ENCODE assay signal across 31 mouse cellular contexts in the genomic region with DNA sequence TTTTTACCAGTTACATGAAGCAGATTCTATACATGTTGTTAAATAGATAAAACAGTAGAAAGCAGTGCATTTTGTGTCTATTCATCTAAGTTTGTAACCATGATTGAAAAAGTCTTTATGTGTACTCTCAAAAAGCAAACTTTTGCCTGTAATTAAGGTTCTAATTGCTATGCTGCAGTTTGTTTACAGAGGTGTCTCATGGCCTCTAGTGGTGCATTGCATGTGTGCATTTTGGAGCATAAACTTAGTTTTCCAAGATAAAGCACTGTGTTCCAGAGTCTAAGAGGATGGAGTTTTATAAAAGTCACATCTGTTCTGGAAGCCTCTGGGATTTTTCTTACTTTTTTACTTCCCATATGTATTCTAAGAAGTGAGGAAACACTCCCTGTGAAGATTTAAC.
A peak's percentile ranks its signal among the peaks of the same experiment; 100 is the strongest.
DNase-seq lines count a peak whose midpoint lies in the region; ATAC-seq and TF ChIP-seq lines count a peak whose summit lies in the region.
"Had no signal": no experiment of that assay in that cellular context is flagged by ENCODE, and none has a peak within 500 bp of the region (broad histone marks: within the 10 kb centered on the region; RNA-seq: fewer than 3 reads in every experiment).

No protein-coding gene starts in this region.

- H3K4me3 ChIP-seq in kidney, embryonic 15.5 days (replicated peaks) = no peak overlapping the region
- H3K4me3 ChIP-seq in midbrain, embryonic 14.5 days (replicated peaks; ENCODE audit: low read depth, low read length) = no peak overlapping the region
- no peak overlapping the region for H3K4me3 ChIP-seq in midbrain, embryonic 11.5 days (ENCODE audit: low read depth, low read length)
- H3K4me3 ChIP-seq: embryonic facial prominence, embryonic 10.5 days; embryonic facial prominence, embryonic 15.5 days; forebrain, embryonic 13.5 days; gastrocnemius, adult 2 months; hindbrain, embryonic 15.5 days; intestine, embryonic 15.5 days; limb, embryonic 10.5 days; limb, embryonic 15.5 days; liver, embryonic 13.5 days; neural tube, embryonic 13.5 days had no signal

- no peaks in the 10 kb centered on the region for H3K36me3 ChIP-seq in kidney, embryonic 15.5 days
- H3K36me3 ChIP-seq in midbrain, embryonic 14.5 days (ENCODE audit: control insufficient read depth, insufficient read depth, low read length) = no peaks in the 10 kb centered on the region
- H3K36me3 ChIP-seq in midbrain, embryonic 11.5 days (ENCODE audit: control insufficient read depth, insufficient read depth, low read length) = no peaks in the 10 kb centered on the region
- H3K36me3 ChIP-seq: embryonic facial prominence, embryonic 10.5 days; embryonic facial prominence, embryonic 15.5 days; hindbrain, embryonic 15.5 days; intestine, embryonic 15.5 days; limb, embryonic 10.5 days; limb, embryonic 15.5 days; liver, embryonic 13.5 days; neural tube, embryonic 13.5 days had no signal

- H3K9ac ChIP-seq in kidney, embryonic 15.5 days = no peak overlapping the region
- no peak overlapping the region for H3K9ac ChIP-seq in midbrain, embryonic 14.5 days (replicated peaks; ENCODE audit: low read length)
- H3K9ac ChIP-seq in midbrain, embryonic 11.5 days (ENCODE audit: low read length) = no peak overlapping the region
- H3K9ac ChIP-seq: embryonic facial prominence, embryonic 15.5 days; forebrain, embryonic 13.5 days; hindbrain, embryonic 15.5 days; intestine, embryonic 15.5 days; limb, embryonic 15.5 days; liver, embryonic 13.5 days; neural tube, embryonic 13.5 days had no signal

- in situ Hi-C loops in Patski (cut with MboI; ENCODE audit: low pct_unique_long_range_greater_than_20kb) = no loop called here

- POLR2A ChIA-PET in Patski (lab: Charles Lee) = no interaction called here

- intact Hi-C loops in heart, postnatal 14 days (cut with DNase I) = no loop called here

- CTCF ChIA-PET in Patski (lab: Charles Lee) = no interaction called here

- TF ChIP-seq CTCF in Patski (IDR thresholded peaks at IDR 0.05) = peak; percentile 33

- H3K9me3 ChIP-seq in kidney, embryonic 15.5 days (replicated peaks) = no peaks in the 10 kb centered on the region
- H3K9me3 ChIP-seq in midbrain, embryonic 14.5 days (ENCODE audit: control insufficient read depth, low read length) = no peaks in the 10 kb centered on the region
- no peaks in the 10 kb centered on the region for H3K9me3 ChIP-seq in midbrain, embryonic 11.5 days (ENCODE audit: control insufficient read depth, low read length)
- H3K9me3 ChIP-seq: embryonic facial prominence, embryonic 10.5 days; embryonic facial prominence, embryonic 15.5 days; forebrain, embryonic 13.5 days; hindbrain, embryonic 15.5 days; intestine, embryonic 15.5 days; limb, embryonic 10.5 days; limb, embryonic 15.5 days; liver, embryonic 13.5 days; neural tube, embryonic 13.5 days had no signal

- ATAC-seq in kidney, embryonic 15.5 days (replicated peaks; ENCODE audit: low FRiP score) = no peak
- no peak for ATAC-seq in midbrain, embryonic 14.5 days (ENCODE audit: low FRiP score, low TSS enrichment)
- ATAC-seq in midbrain, embryonic 11.5 days (ENCODE audit: low FRiP score) = no peak
- no peak for ATAC-seq in Patski
- ATAC-seq: forebrain, embryonic 13.5 days; intestine, embryonic 15.5 days had no signal

- H3K27ac ChIP-seq in kidney, embryonic 15.5 days = no peak overlapping the region
- no peak overlapping the region for H3K27ac ChIP-seq in midbrain, embryonic 14.5 days (replicated peaks; ENCODE audit: low read depth, low read length)
- no peak overlapping the region for H3K27ac ChIP-seq in midbrain, embryonic 11.5 days (ENCODE audit: low read depth, low read length)
- H3K27ac ChIP-seq: embryonic facial prominence, embryonic 10.5 days; embryonic facial prominence, embryonic 15.5 days; forebrain, embryonic 13.5 days; gastrocnemius, adult 2 months; hindbrain, embryonic 15.5 days; intestine, embryonic 15.5 days; limb, embryonic 10.5 days; limb, embryonic 15.5 days; liver, embryonic 13.5 days; neural tube, embryonic 13.5 days had no signal

- no peaks in the 10 kb centered on the region for H3K4me1 ChIP-seq in kidney, embryonic 15.5 days
- H3K4me1 ChIP-seq in midbrain, embryonic 14.5 days (ENCODE audit: control insufficient read depth, insufficient read depth, low read length) = no peaks in the 10 kb centered on the region
- H3K4me1 ChIP-seq in midbrain, embryonic 11.5 days (ENCODE audit: control insufficient read depth, insufficient read depth, low read length) = no peaks in the 10 kb centered on the region
- H3K4me1 ChIP-seq: embryonic facial prominence, embryonic 10.5 days; embryonic facial prominence, embryonic 15.5 days; forebrain, embryonic 13.5 days; hindbrain, embryonic 15.5 days; intestine, embryonic 15.5 days; limb, embryonic 10.5 days; limb, embryonic 15.5 days; liver, embryonic 13.5 days; neural tube, embryonic 13.5 days had no signal

- H3K4me2 ChIP-seq in kidney, embryonic 15.5 days = no peak overlapping the region
- H3K4me2 ChIP-seq in midbrain, embryonic 14.5 days (ENCODE audit: low read length) = no peak overlapping the region
- H3K4me2 ChIP-seq in midbrain, embryonic 11.5 days = no peak overlapping the region
- H3K4me2 ChIP-seq: embryonic facial prominence, embryonic 15.5 days; forebrain, embryonic 13.5 days; heart, embryonic 11.5 days; hindbrain, embryonic 15.5 days; intestine, embryonic 15.5 days; limb, embryonic 15.5 days; liver, embryonic 13.5 days; neural tube, embryonic 13.5 days had no signal

- peak; percentile 3 for DNase-seq in kidney, adult 9 months
- DNase-seq in midbrain, embryonic 14.5 days = peak; percentile 5
- DNase-seq in midbrain, embryonic 11.5 days (ENCODE audit: low spot score, missing footprints) = no peak
- DNase-seq in Patski (ENCODE audit: low read depth, low spot score) = no peak
- DNase-seq in thymus, postnatal 0 days (ENCODE audit: low spot score) = no peak
- DNase-seq in heart, postnatal 14 days = no peak
- DNase-seq: adrenal gland, postnatal 14 days; cerebellum, adult 2 months; cerebellum, postnatal 25 days; gastrocnemius, adult 2 months; gastrocnemius, postnatal 36 days; heart, adult 18-20 months; heart, postnatal 4 days; kidney, adult 2 months; kidney, postnatal 14 days; liver, embryonic 13.5 days; lung, adult 2 months; lung, postnatal 14 days; right cerebral cortex, postnatal 4 days; thymus, postnatal 14 days had no signal

- no peaks in the 10 kb centered on the region for H3K27me3 ChIP-seq in kidney, embryonic 15.5 days
- H3K27me3 ChIP-seq in midbrain, embryonic 14.5 days (ENCODE audit: control insufficient read depth, insufficient read depth, low read length) = no peaks in the 10 kb centered on the region
- H3K27me3 ChIP-seq in midbrain, embryonic 11.5 days (ENCODE audit: control insufficient read depth, insufficient read depth, low read length) = no peaks in the 10 kb centered on the region
- peaks cover 5% of the 10 kb centered on the region for H3K27me3 ChIP-seq in Patski
- H3K27me3 ChIP-seq: CH12.LX; embryonic facial prominence, embryonic 15.5 days; forebrain, embryonic 13.5 days; hindbrain, embryonic 15.5 days; intestine, embryonic 15.5 days; limb, embryonic 15.5 days; liver, embryonic 13.5 days; neural tube, embryonic 13.5 days had no signal

Comparison
In these comparisons a context has a peak if more than half of its experiments do, and no peak if none do; other contexts are left out.
1. DNase-seq: peak in kidney, adult 9 months (single experiment) and midbrain, embryonic 14.5 days (single experiment); none in midbrain, embryonic 11.5 days (single experiment), Patski (single experiment), thymus, postnatal 0 days (single experiment) and heart, postnatal 14 days (0 of 2).